8 mouse cellular contexts compared by ENCODE assay signal in genomic region chr5:121385461-121386119, GRCm38 (mm10). TPM values are rescaled to one million over a fixed set of nuclear protein-coding genes. Genes with fewer than 3 reads are reported as not detected.
DNase-seq lines count a peak whose midpoint lies in the region; ATAC-seq and TF ChIP-seq lines count a peak whose summit lies in the region.

TSS of gene Trafd1 (minus strand) at chr5:121385632.

- H3K9me3 ChIP-seq in embryonic facial prominence, embryonic 15.5 days (replicated peaks): 0 out of 2 replicates have a peak, but pooled peaks cover 5% of the 10 kb centered on the region
- no peaks in the 10 kb centered on the region; the same call in 1 of the 2 replicates for H3K9me3 ChIP-seq in kidney, embryonic 15.5 days (replicated peaks)

- peak; percentile 12; the same call in 1 of the 2 replicates for TF ChIP-seq CTCF in bone marrow, adult 2 months (IDR thresholded peaks at IDR 0.05; ENCODE audit: control insufficient read depth, insufficient read depth, low read length)

- DNase-seq in 416B (ENCODE audit: low read depth): peak; percentile 92
- peak; percentile 95 to 96 for DNase-seq in heart, adult 9 months (ENCODE audit: low spot score in 2 of 2)
- peak; percentile 98 for DNase-seq in liver
- DNase-seq in spleen, postnatal 4 days (ENCODE audit: low spot score in 2 of 2): peak; percentile 94 to 95

- H3K27ac ChIP-seq in bone marrow, adult 2 months (ENCODE audit: control insufficient read depth, insufficient read depth, low read depth, low read length, poor library complexity): peak within 1 kb of the TSS; percentile 93
- H3K27ac ChIP-seq in embryonic facial prominence, embryonic 15.5 days (replicated peaks): peak within 1 kb of the TSS; percentile 85
- peak within 1 kb of the TSS; percentile 85 for H3K27ac ChIP-seq in kidney, embryonic 15.5 days

- peaks cover 23% of the 10 kb centered on the region for H3K36me3 ChIP-seq in embryonic facial prominence, embryonic 15.5 days
- peaks cover 17% of the 10 kb centered on the region for H3K36me3 ChIP-seq in kidney, embryonic 15.5 days

- H3K4me1 ChIP-seq in bone marrow, adult 2 months (ENCODE audit: control insufficient read depth, insufficient read depth, low read length): no peaks in the 10 kb centered on the region; the same call in 1 of the 2 replicates
- peaks cover 27% of the 10 kb centered on the region for H3K4me1 ChIP-seq in embryonic facial prominence, embryonic 15.5 days
- peaks cover 15% of the 10 kb centered on the region for H3K4me1 ChIP-seq in kidney, embryonic 15.5 days

- ATAC-seq in embryonic facial prominence, embryonic 15.5 days (ENCODE audit: insufficient number of reproducible peaks, low FRiP score, low TSS enrichment, low read depth): peak; percentile 91
- ATAC-seq in kidney, embryonic 15.5 days (replicated peaks; ENCODE audit: low FRiP score): peak; percentile 96
- peak; percentile 85 for ATAC-seq in monocyte, adult 5-6 weeks (replicated peaks; ENCODE audit: insufficient number of reproducible peaks, low FRiP score, low TSS enrichment, poor library complexity, severe bottlenecking)

- WGBS in bone marrow, adult 2 months: under 1% methylated on average over 39 of the region's 45 CpGs
- under 1% methylated on average over 32 of the region's 45 CpGs for WGBS in embryonic facial prominence, embryonic 15.5 days
- WGBS in kidney, embryonic 15.5 days: under 1% methylated on average over 39 of the region's 45 CpGs

- H3K27me3 ChIP-seq in embryonic facial prominence, embryonic 15.5 days: no peaks in the 10 kb centered on the region
- peaks cover 7% of the 10 kb centered on the region for H3K27me3 ChIP-seq in kidney, embryonic 15.5 days

- TF ChIP-seq POLR2A in bone marrow, adult 2 months (IDR thresholded peaks at IDR 0.05; ENCODE audit: borderline replicate concordance, control insufficient read depth, low read depth, low read length): peak; percentile 55; the same call in 1 of the 2 replicates

- H3K4me3 ChIP-seq in bone marrow, adult 2 months (replicated peaks; ENCODE audit: control insufficient read depth, low read depth, low read length): peak within 1 kb of the TSS; percentile 95
- H3K4me3 ChIP-seq in embryonic facial prominence, embryonic 15.5 days (replicated peaks): peak within 1 kb of the TSS; percentile 74
- peak within 1 kb of the TSS; percentile 71 for H3K4me3 ChIP-seq in kidney, embryonic 15.5 days (replicated peaks)

- H3K4me2 ChIP-seq in embryonic facial prominence, embryonic 15.5 days (replicated peaks): peak within 1 kb of the TSS; percentile 69
- peak within 1 kb of the TSS; percentile 83 for H3K4me2 ChIP-seq in kidney, embryonic 15.5 days

- peak within 1 kb of the TSS; percentile 49 for H3K9ac ChIP-seq in embryonic facial prominence, embryonic 15.5 days
- peak within 1 kb of the TSS; percentile 70 for H3K9ac ChIP-seq in kidney, embryonic 15.5 days

RNA-seq across cellular contexts. Expression of gene Trafd1, which starts in this region (rescaled TPM):
- 59.7 and 114 TPM in 2 replicates for polyA plus RNA-seq in bone marrow, adult 2 months (2011; ENCODE audit: insufficient read depth, insufficient read length, low replicate concordance, missing spikeins)
- polyA plus RNA-seq in embryonic facial prominence, embryonic 15.5 days (2015; fragmentation: Nextera tagmentation; extraction: Ambion mirVana): 81.8 and 93.6 TPM in 2 replicates
- polyA plus RNA-seq in kidney, embryonic 15.5 days (2015; fragmentation: Nextera tagmentation; extraction: Ambion mirVana): 51.2 and 55.6 TPM in 2 replicates
- 146 to 183 TPM (median 155 TPM) in 3 replicates for total RNA-seq in monocyte, adult 5-6 weeks (2017)

Comparison
In these comparisons a context has a peak if more than half of its experiments do, and no peak if none do; other contexts are left out.
1. Peak in every context shown above with its lines: DNase-seq, ATAC-seq, H3K4me3 ChIP-seq and H3K27ac ChIP-seq.